In the genomic region with DNA sequence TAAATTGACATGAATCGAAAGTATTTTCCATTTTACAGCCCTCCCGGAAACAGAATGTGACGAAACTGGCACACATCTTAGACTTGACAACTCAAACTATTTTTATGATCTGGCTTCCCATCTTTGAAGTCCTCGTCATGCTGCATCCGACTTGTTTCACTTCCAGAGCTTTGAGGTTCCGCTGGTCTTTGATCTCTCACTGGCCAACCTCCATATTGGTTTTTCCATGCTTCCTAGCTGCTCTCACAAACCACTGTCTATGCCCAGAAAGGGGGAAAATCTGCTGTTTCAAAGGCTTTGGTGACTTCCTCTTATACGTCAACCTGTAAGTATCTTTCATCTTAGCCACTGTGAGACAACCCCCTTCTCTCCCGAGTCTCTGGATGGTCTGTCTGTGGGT, we compare ENCODE assay signal across 26 mouse cellular contexts. TPM values are rescaled to one million over a fixed set of nuclear protein-coding genes. Genes with fewer than 3 reads are reported as not detected.
DNase-seq lines count a peak whose midpoint lies in the region; ATAC-seq lines count a peak whose summit lies in the region.
"Had no signal": no experiment of that assay in that cellular context is flagged by ENCODE, and none has a peak within 500 bp of the region (broad histone marks: within the 10 kb centered on the region; RNA-seq: fewer than 3 reads in every experiment).

No protein-coding gene starts in this region.

- H3K9ac ChIP-seq in kidney, embryonic 15.5 days, result no peak overlapping the region
- H3K9ac ChIP-seq: forebrain, postnatal 0 days; heart, embryonic 13.5 days; hindbrain, embryonic 14.5 days; liver, embryonic 13.5 days; neural tube, embryonic 13.5 days had no signal

- ATAC-seq in activated CD4-positive, CD25-positive, alpha-beta regulatory T cell, adult 4 months, result peak; percentile 68
- peak; percentile 16; the same call in 1 of the 2 replicates for ATAC-seq in megakaryocyte, adult 5-6 weeks (ENCODE audit: poor library complexity, severe bottlenecking)
- ATAC-seq in erythroid progenitor cell, adult 5-6 weeks (replicated peaks; ENCODE audit: low FRiP score, poor library complexity, severe bottlenecking), result no peak
- no peak for ATAC-seq in kidney, embryonic 15.5 days (replicated peaks; ENCODE audit: low FRiP score)
- ATAC-seq: forebrain, postnatal 0 days; intestine, postnatal 0 days had no signal

- peak; percentile 92 for DNase-seq in CD4-positive helper T cell, adult 2 months (ENCODE audit: low read depth, low spot score)
- DNase-seq in CD4-positive, CD25-positive, alpha-beta regulatory T cell, adult 2 months (ENCODE audit: low read depth, low spot score), result peak; percentile 85
- no peak for DNase-seq in cerebellum, postnatal 10 days
- DNase-seq in kidney, adult 8-10 months, result no peak
- DNase-seq: adrenal gland, postnatal 25 days; cerebellum, adult 9-11 months; forebrain, postnatal 0 days; gastrocnemius, postnatal 25 days; heart, adult 2 months; kidney, postnatal 4 days; liver, embryonic 13.5 days; lung, adult 2 months; lung, postnatal 14 days; midbrain, embryonic 14.5 days had no signal

- 84% methylated on average over 8 of the region's 8 CpGs for WGBS in kidney, embryonic 15.5 days

- H3K36me3 ChIP-seq in kidney, embryonic 15.5 days, result no peaks in the 10 kb centered on the region
- H3K36me3 ChIP-seq: G1E; heart, embryonic 13.5 days; liver, embryonic 13.5 days; neural tube, embryonic 13.5 days had no signal

- no peak overlapping the region for H3K4me3 ChIP-seq in kidney, embryonic 15.5 days (replicated peaks)
- H3K4me3 ChIP-seq: heart, adult 2 months; heart, embryonic 13.5 days; liver, embryonic 13.5 days; megakaryocyte, embryonic 14.5 days; neural tube, embryonic 13.5 days had no signal

- H3K9me3 ChIP-seq in kidney, embryonic 15.5 days (replicated peaks), result no peaks in the 10 kb centered on the region
- H3K9me3 ChIP-seq: heart, embryonic 13.5 days; liver, embryonic 13.5 days; megakaryocyte, embryonic 14.5 days; neural tube, embryonic 13.5 days had no signal

- H3K27me3 ChIP-seq in kidney, embryonic 15.5 days, result no peaks in the 10 kb centered on the region
- H3K27me3 ChIP-seq: heart, embryonic 13.5 days; liver, embryonic 13.5 days; megakaryocyte, embryonic 14.5 days; neural tube, embryonic 13.5 days had no signal

- no peak overlapping the region for H3K27ac ChIP-seq in kidney, embryonic 15.5 days
- H3K27ac ChIP-seq: heart, adult 2 months; heart, embryonic 13.5 days; hindbrain, embryonic 14.5 days; liver, embryonic 13.5 days; neural tube, embryonic 13.5 days; stomach, postnatal 0 days had no signal

- H3K4me2 ChIP-seq in kidney, embryonic 15.5 days, result no peak overlapping the region
- H3K4me2 ChIP-seq: heart, embryonic 13.5 days; hindbrain, embryonic 14.5 days; liver, embryonic 13.5 days; neural tube, embryonic 13.5 days had no signal

- H3K4me1 ChIP-seq in kidney, embryonic 15.5 days, result no peaks in the 10 kb centered on the region
- H3K4me1 ChIP-seq: heart, embryonic 13.5 days; liver, embryonic 13.5 days; neural tube, embryonic 13.5 days had no signal

RNA-seq across cellular contexts. Expression of a gene that starts 12.9 kb away (rescaled TPM):
- polyA plus RNA-seq in activated CD4-positive, CD25-positive, alpha-beta regulatory T cell, adult 4 months (2017; shearing (Covaris generic)), result 1,000 to 10,000 TPM; 1,133 to 1,303 TPM
- 547 TPM in 2 replicates for total RNA-seq in megakaryocyte, adult 5-6 weeks (2015)
- total RNA-seq in megakaryocyte, adult 5-6 weeks (2017), result 704 and 786 TPM in 2 replicates
- total RNA-seq in erythroid progenitor cell, adult 5-6 weeks (2015; ENCODE audit: low replicate concordance), result 101 and 117 TPM in 2 replicates
- 55.3 and 66.4 TPM in 2 replicates for total RNA-seq in erythroid progenitor cell, adult 5-6 weeks (2017; ENCODE audit: low replicate concordance)
- polyA plus RNA-seq in kidney, embryonic 15.5 days (2015; fragmentation: Nextera tagmentation; extraction: Ambion mirVana), result 4.0 and 4.8 TPM in 2 replicates
- polyA plus RNA-seq: C2C12, G1E had no signal

Comparison
In these comparisons a context has a peak if more than half of its experiments do, and no peak if none do; other contexts are left out.
1. DNase-seq: peak in CD4-positive helper T cell, adult 2 months (single experiment) and CD4-positive, CD25-positive, alpha-beta regulatory T cell, adult 2 months (single experiment); none in cerebellum, postnatal 10 days (0 of 2) and kidney, adult 8-10 months (0 of 2).
2. ATAC-seq: peak in activated CD4-positive, CD25-positive, alpha-beta regulatory T cell, adult 4 months (single experiment) and megakaryocyte, adult 5-6 weeks (single experiment); none in erythroid progenitor cell, adult 5-6 weeks (single experiment) and kidney, embryonic 15.5 days (single experiment).
3. RNA of a gene that starts 12.9 kb away (total RNA-seq): 547 to 786 TPM in megakaryocyte, adult 5-6 weeks; 55.3 to 117 TPM in erythroid progenitor cell, adult 5-6 weeks; every median in the first group is over 4 times any median in the second.